Mouse (Mus musculus): ENCODE measurements around the gene Clint1.

- TF ChIP-seq CTCF (IDR thresholded peaks at IDR 0.05) (no peak), EP300 (IDR thresholded peaks at IDR 0.05) (no peak)
Observed at GRCm38 (mm10) chr11:45892861-45893360, 41.1 kb downstream of the Clint1 start.
